In genomic region chr17:68087149-68087548, GRCm38 (mm10) we compare ENCODE assay signal across 22 mouse cellular contexts.
DNase-seq lines count a peak whose midpoint lies in the region; ATAC-seq lines count a peak whose summit lies in the region.
"Had no signal": no experiment of that assay in that cellular context is flagged by ENCODE, and none has a peak within 500 bp of the region (broad histone marks: within the 10 kb centered on the region; RNA-seq: fewer than 3 reads in every experiment).

No protein-coding gene starts in this region.

- no peak for DNase-seq in embryonic facial prominence, embryonic 10.5 days (ENCODE audit: low spot score)
- DNase-seq in lung, postnatal 36 days: peak; percentile 3
- no peak for DNase-seq in lung, postnatal 25 days (ENCODE audit: low spot score)
- peak; percentile 7 for DNase-seq in limb, embryonic 10.5 days (ENCODE audit: low spot score)
- DNase-seq in kidney, adult 11 months: no peak
- no peak for DNase-seq in adrenal gland, adult 8-10 months
- no peak for DNase-seq in left cerebral cortex, adult 8-10 months (ENCODE audit: low spot score in 2 of 2)
- DNase-seq: adrenal gland, postnatal 36 days; cerebellum, adult 18-20 months; gastrocnemius, postnatal 10 days; heart, adult 2 months; kidney, postnatal 4 days; liver, postnatal 0 days; right cerebral cortex, adult 18-20 months; thymus, postnatal 25 days had no signal

- H3K27ac ChIP-seq in embryonic facial prominence, embryonic 12.5 days: peak overlapping the region; percentile 36
- no peak overlapping the region for H3K27ac ChIP-seq in embryonic facial prominence, embryonic 10.5 days (replicated peaks)
- no peak overlapping the region for H3K27ac ChIP-seq in limb, embryonic 10.5 days
- H3K27ac ChIP-seq: heart, adult 2 months; hindbrain, embryonic 15.5 days; intestine, embryonic 15.5 days; kidney, embryonic 15.5 days; midbrain, embryonic 13.5 days; neural tube, embryonic 13.5 days had no signal

- H3K36me3 ChIP-seq in embryonic facial prominence, embryonic 12.5 days: no peaks in the 10 kb centered on the region
- H3K36me3 ChIP-seq in embryonic facial prominence, embryonic 10.5 days (replicated peaks): no peaks in the 10 kb centered on the region
- no peaks in the 10 kb centered on the region for H3K36me3 ChIP-seq in limb, embryonic 10.5 days
- H3K36me3 ChIP-seq: G1E; hindbrain, embryonic 15.5 days; intestine, embryonic 15.5 days; kidney, embryonic 15.5 days; midbrain, embryonic 13.5 days; neural tube, embryonic 13.5 days had no signal

- ATAC-seq in embryonic facial prominence, embryonic 12.5 days (ENCODE audit: insufficient number of reproducible peaks, insufficient read depth, low FRiP score, low TSS enrichment): no peak
- ATAC-seq: intestine, embryonic 15.5 days; liver, postnatal 0 days; midbrain, embryonic 13.5 days had no signal

- 0 out of 2 replicates have a peak, but pooled peaks cover 2% of the 10 kb centered on the region for H3K4me1 ChIP-seq in embryonic facial prominence, embryonic 12.5 days
- no peaks in the 10 kb centered on the region for H3K4me1 ChIP-seq in embryonic facial prominence, embryonic 10.5 days
- H3K4me1 ChIP-seq in limb, embryonic 10.5 days: no peaks in the 10 kb centered on the region
- H3K4me1 ChIP-seq: hindbrain, embryonic 15.5 days; intestine, embryonic 15.5 days; kidney, embryonic 15.5 days; midbrain, embryonic 13.5 days; neural tube, embryonic 13.5 days had no signal

- H3K9ac ChIP-seq in embryonic facial prominence, embryonic 12.5 days: no peak overlapping the region
- H3K9ac ChIP-seq: hindbrain, embryonic 15.5 days; intestine, embryonic 15.5 days; kidney, embryonic 15.5 days; liver, postnatal 0 days; midbrain, embryonic 13.5 days; neural tube, embryonic 13.5 days had no signal

- H3K27me3 ChIP-seq in embryonic facial prominence, embryonic 12.5 days: no peaks in the 10 kb centered on the region
- no peaks in the 10 kb centered on the region for H3K27me3 ChIP-seq in embryonic facial prominence, embryonic 10.5 days (replicated peaks; ENCODE audit: low read depth, poor library complexity, severe bottlenecking)
- H3K27me3 ChIP-seq in limb, embryonic 10.5 days (ENCODE audit: low read depth, poor library complexity, severe bottlenecking): no peaks in the 10 kb centered on the region
- H3K27me3 ChIP-seq: hindbrain, embryonic 15.5 days; intestine, embryonic 15.5 days; kidney, embryonic 15.5 days; midbrain, embryonic 13.5 days; neural tube, embryonic 13.5 days had no signal

- WGBS in embryonic facial prominence, embryonic 12.5 days: 65% methylated on average over 1 of the region's 1 CpGs
- WGBS in embryonic facial prominence, embryonic 10.5 days: 80% methylated on average over 1 of the region's 1 CpGs
- 88% methylated on average over 1 of the region's 1 CpGs for WGBS in limb, embryonic 10.5 days

- no peaks in the 10 kb centered on the region for H3K9me3 ChIP-seq in embryonic facial prominence, embryonic 12.5 days
- H3K9me3 ChIP-seq in embryonic facial prominence, embryonic 10.5 days: no peaks in the 10 kb centered on the region
- H3K9me3 ChIP-seq in limb, embryonic 10.5 days (replicated peaks): no peaks in the 10 kb centered on the region
- H3K9me3 ChIP-seq: hindbrain, embryonic 15.5 days; intestine, embryonic 15.5 days; kidney, embryonic 15.5 days; midbrain, embryonic 13.5 days; neural tube, embryonic 13.5 days had no signal

- H3K4me3 ChIP-seq in embryonic facial prominence, embryonic 12.5 days: no peak overlapping the region
- H3K4me3 ChIP-seq in embryonic facial prominence, embryonic 10.5 days: no peak overlapping the region
- no peak overlapping the region for H3K4me3 ChIP-seq in limb, embryonic 10.5 days
- H3K4me3 ChIP-seq: heart, adult 2 months; hindbrain, embryonic 15.5 days; intestine, embryonic 15.5 days; kidney, embryonic 15.5 days; midbrain, embryonic 13.5 days; neural tube, embryonic 13.5 days had no signal

- no peak overlapping the region for H3K4me2 ChIP-seq in embryonic facial prominence, embryonic 12.5 days (replicated peaks)
- H3K4me2 ChIP-seq: hindbrain, embryonic 15.5 days; intestine, embryonic 15.5 days; kidney, embryonic 15.5 days; midbrain, embryonic 13.5 days; neural tube, embryonic 13.5 days had no signal

Comparison
In these comparisons a context has a peak if more than half of its experiments do, and no peak if none do; other contexts are left out.
1. DNase-seq: peak in lung, postnatal 36 days (single experiment) and limb, embryonic 10.5 days (single experiment); none in embryonic facial prominence, embryonic 10.5 days (single experiment), lung, postnatal 25 days (single experiment), kidney, adult 11 months (single experiment), adrenal gland, adult 8-10 months (single experiment) and left cerebral cortex, adult 8-10 months (0 of 2).